Mouse (Mus musculus): ENCODE measurements around the gene Hyal2. TPM values are rescaled to one million over a fixed set of nuclear protein-coding genes. Genes with fewer than 3 reads are reported as not detected.

Gene Hyal2
- total RNA-seq, 2 experiments from 2014 or later, result 35.8 to 37.8 TPM

GRCm38 (mm10) chr9:107612191-107612944 lies 44.6 kb downstream of the Hyal2 start:
- DNase-seq, result peak; percentile 100

- peak in 1 of 2 experiments; percentile 27 for DNase-seq
Measured at GRCm38 (mm10) chr9:107612945-107613569, 45.3 kb downstream of the Hyal2 start.

GRCm38 (mm10) chr9:107615035-107615434 lies 47.3 kb downstream of the Hyal2 start:
- DNase-seq, result no peak

- no peak for DNase-seq
Measured at GRCm38 (mm10) chr9:107617461-107617860, 49.7 kb downstream of the Hyal2 start.

- no peak for DNase-seq
Measured at GRCm38 (mm10) chr9:107618098-107618497, 50.4 kb downstream of the Hyal2 start.

- peak; percentile 54 to 76 for DNase-seq
Measured at GRCm38 (mm10) chr9:107618778-107619545, 51.2 kb downstream of the Hyal2 start.

- peak; percentile 59 to 66 for DNase-seq
Measured at GRCm38 (mm10) chr9:107619546-107619879, 51.8 kb downstream of the Hyal2 start.

- no peak for DNase-seq
Measured at GRCm38 (mm10) chr9:107620954-107621353, 53.2 kb downstream of the Hyal2 start.

Other genes starting within 250 kb of the Hyal2 start
- gene Hemk1, start 229.6 kb upstream of the Hyal2 start, total RNA-seq (2021), result 10 to 100 TPM; 15.6 to 16.1 TPM
- 1 to 10 TPM; 1.2 to 1.3 TPM for gene 6430571L13Rik, start 227.3 kb upstream of the Hyal2 start, total RNA-seq (2021)
- gene Cacna2d2, start 168.3 kb upstream of the Hyal2 start, total RNA-seq (2021), result 1 to 10 TPM; 4.9 to 5.2 TPM
- 10 to 100 TPM; 43.7 to 49.9 TPM for gene Tmem115, start 34.0 kb upstream of the Hyal2 start, total RNA-seq (2021)
- gene Cyb561d2, start 25.8 kb upstream of the Hyal2 start, total RNA-seq (2021), result 10 to 100 TPM; 16.7 to 27.4 TPM
- 10 to 100 TPM; 27.9 to 29.2 TPM for gene Nprl2, start 25.7 kb upstream of the Hyal2 start, total RNA-seq (2021)
- gene Zmynd10, start 20.6 kb upstream of the Hyal2 start, total RNA-seq (2021), result under 1 TPM; 0.20 to 0.66 TPM
- gene Rassf1, start 16.4 kb upstream of the Hyal2 start, total RNA-seq (2021), result 10 to 100 TPM; 20.4 to 21.6 TPM
- 10 to 100 TPM; 45.2 to 52.5 TPM for gene Tusc2, start 4.7 kb upstream of the Hyal2 start, total RNA-seq (2021)
- gene Hyal1, start 9.0 kb downstream of the Hyal2 start, total RNA-seq (2021), result 10 to 100 TPM in 1 of 2 experiments, 1 to 10 TPM in 1; 8.6 to 10.1 TPM
- gene Naa80, start 10.9 kb downstream of the Hyal2 start, total RNA-seq (2021), result 10 to 100 TPM; 14.5 to 19.5 TPM
- gene Hyal3, start 12.9 kb downstream of the Hyal2 start, total RNA-seq (2021), result 1 to 10 TPM in 1 of 2 experiments, under 1 TPM in 1; 0.99 to 1.6 TPM
- gene Ifrd2, start 19.7 kb downstream of the Hyal2 start, total RNA-seq (2021), result 10 to 100 TPM; 37.8 to 43.1 TPM
- gene Sema3b, start 41.3 kb downstream of the Hyal2 start, total RNA-seq (2021), result 1 to 10 TPM; 4.6 to 8.4 TPM
- 100 to 1,000 TPM; 221 to 245 TPM for gene Gnai2, start 67.4 kb downstream of the Hyal2 start, total RNA-seq (2021)
- 1 to 10 TPM in 1 of 2 experiments, under 1 TPM in 1; 0.30 to 1.0 TPM for gene Slc38a3, start 101.6 kb downstream of the Hyal2 start, total RNA-seq (2021)
- gene Gnat1, start 111.8 kb downstream of the Hyal2 start, total RNA-seq (2021), result not detected
- gene Sema3f, start 142.5 kb downstream of the Hyal2 start, total RNA-seq (2021), result 10 to 100 TPM; 22.6 to 41.3 TPM
- gene Rbm5, start 203.1 kb downstream of the Hyal2 start, total RNA-seq (2021), result 100 to 1,000 TPM in 1 of 2 experiments, 10 to 100 TPM in 1; 91.6 to 126 TPM

Data from adrenal gland, postnatal 36 days (tissue).